Mouse (Mus musculus) left cerebral cortex, postnatal 14 days (tissue): ENCODE data around the gene Tmem132d. TPM values are rescaled to one million over a fixed set of nuclear protein-coding genes. Genes with fewer than 3 reads are reported as not detected.

Source experiments
- DNase-seq, 2 experiments: peaks; one replicate each; pipeline ENCODE4 v3.0.0; 2021 to 2022; ENCODE audit warnings: low spot score in 2 of 2, mixed read lengths in 1 of 2
- intact Hi-C: fragments of 180-260 bp; cut with DNase I; formaldehyde crosslinking; loops from one replicate; pipeline ENCODE4 v1.15.1; 2025
- total RNA-seq, 2 experiments: library from RNA; stranded (reverse); gene quantifications; 2 replicates each; pipeline ENCODE4 v1.2.3; 2021

Gene Tmem132d
- total RNA-seq, 2 experiments from 2014 or later, result 42.1 to 47.8 TPM

- no peak for DNase-seq
- intact Hi-C loops, result no loop called here
These were observed 159.6 kb downstream of the Tmem132d start for GRCm38 (mm10) chr5:128273255-128273654.

GRCm38 (mm10) chr5:128267366-128267765, 165.5 kb downstream of the Tmem132d start:
- DNase-seq, result peak; percentile 48 to 69
- intact Hi-C loops, result no loop called here

DNA sequence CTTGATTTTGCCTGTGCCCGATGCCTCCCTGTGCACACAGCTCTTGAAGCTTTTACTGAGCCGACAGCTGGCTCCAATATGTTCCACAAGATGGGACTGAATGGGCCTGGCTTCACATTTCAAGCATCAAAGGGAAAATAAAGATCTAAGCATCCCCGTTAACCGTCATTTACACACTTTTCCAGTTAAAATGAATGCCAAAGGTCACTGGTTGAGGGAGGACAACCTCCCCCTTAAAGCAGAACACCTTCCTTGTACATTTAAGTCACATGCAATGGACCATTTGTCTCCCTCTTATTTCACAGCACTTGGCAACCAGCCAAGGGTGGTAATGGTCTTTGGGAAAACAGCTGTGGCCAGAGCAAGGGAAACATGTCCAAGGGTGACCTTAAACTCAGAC, 188.7 kb downstream of the Tmem132d start:
- DNase-seq, result no peak
- intact Hi-C loops, result no loop called here

GRCm38 (mm10) chr5:128236638-128237335, 196.1 kb downstream of the Tmem132d start:
- DNase-seq, result no peak

GRCm38 (mm10) chr5:128235611-128236010, 197.3 kb downstream of the Tmem132d start:
- intact Hi-C loops, result no loop called here
- no peak for DNase-seq

More at GRCm38 (mm10) chr5:128236638-128237335, 196.1 kb downstream of the Tmem132d start:
- intact Hi-C loops, result no loop called here

DNA sequence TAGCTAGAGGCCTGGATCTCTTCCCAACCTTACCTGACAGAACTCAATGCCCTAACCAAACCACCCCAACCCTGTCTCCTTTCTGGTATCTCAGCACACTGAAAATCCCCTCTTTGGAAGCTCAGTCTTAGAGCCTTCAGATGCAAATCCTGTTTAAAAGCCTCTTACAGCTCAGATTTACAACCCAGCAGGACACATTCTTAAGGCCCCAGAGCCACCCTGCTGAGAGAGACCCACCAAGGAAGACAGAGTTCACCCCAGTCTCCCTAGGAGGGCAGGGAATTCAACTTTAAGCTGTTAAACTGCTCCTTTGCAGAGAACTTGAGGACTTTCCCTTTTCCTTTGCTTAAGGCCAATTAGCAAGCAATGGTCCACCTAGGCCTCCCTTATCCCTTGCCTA, 199.8 kb downstream of the Tmem132d start:
- DNase-seq, result no peak
- intact Hi-C loops, result no loop called here

GRCm38 (mm10) chr5:128218281-128218680, 214.6 kb downstream of the Tmem132d start:
- DNase-seq, result no peak
- intact Hi-C loops, result no loop called here

DNA sequence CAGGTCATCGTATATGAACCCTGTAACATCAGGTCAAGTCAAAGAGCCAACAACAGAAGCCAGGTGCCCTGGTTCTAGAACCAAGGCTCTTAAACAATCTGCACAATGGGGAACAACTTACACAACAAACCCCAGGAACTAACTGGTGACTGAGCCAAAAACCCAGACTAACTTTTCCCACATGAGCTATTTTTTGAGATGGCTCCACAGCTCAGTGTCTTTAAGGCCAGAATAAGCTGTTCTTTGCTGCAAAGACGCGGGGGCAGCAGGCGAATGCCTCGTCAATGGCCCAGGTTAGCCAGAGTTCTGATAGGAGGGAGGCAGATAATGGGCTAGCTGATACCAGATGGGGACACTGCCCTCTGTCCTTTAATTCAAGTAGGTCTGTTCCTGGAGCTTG, 221.8 kb downstream of the Tmem132d start:
- intact Hi-C loops, result no loop called here
- no peak for DNase-seq

GRCm38 (mm10) chr5:128205716-128206115, 227.2 kb downstream of the Tmem132d start:
- no peak for DNase-seq
- intact Hi-C loops, result no loop called here

- intact Hi-C loops, result no loop called here
- DNase-seq, result peak; percentile 14 to 40
These were observed 228.1 kb downstream of the Tmem132d start for GRCm38 (mm10) chr5:128204685-128205320.

- intact Hi-C loops, result no loop called here
These were observed 228.8 kb downstream of the Tmem132d start for GRCm38 (mm10) chr5:128203879-128204581.

DNA sequence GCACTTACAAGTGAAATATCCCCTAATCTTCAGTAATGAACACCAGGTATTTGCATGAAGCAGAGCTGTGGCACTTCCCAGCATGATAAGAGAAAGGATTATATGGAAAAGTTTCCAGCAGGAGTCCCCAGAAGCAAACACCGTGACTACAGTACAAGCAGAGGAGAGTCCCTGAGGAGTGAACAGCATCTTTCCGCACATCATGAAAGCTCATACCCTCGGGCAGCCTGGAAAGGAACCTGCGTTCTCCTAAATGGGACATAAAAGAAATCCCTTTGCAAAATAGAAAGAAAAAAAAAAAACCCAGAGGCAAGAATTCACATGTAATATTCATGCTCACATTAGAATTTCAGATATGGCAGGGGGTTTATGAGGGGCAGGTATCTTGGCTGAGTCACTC, 238.8 kb downstream of the Tmem132d start:
- DNase-seq, result no peak
- intact Hi-C loops, result no loop called here

More at GRCm38 (mm10) chr5:128203879-128204581, 228.8 kb downstream of the Tmem132d start:
- peak; percentile 23 to 59 for DNase-seq

GRCm38 (mm10) chr5:128192485-128193055, 240.3 kb downstream of the Tmem132d start:
- peak in 1 of 2 experiments; percentile 15 for DNase-seq
- intact Hi-C loops, result no loop called here

DNA sequence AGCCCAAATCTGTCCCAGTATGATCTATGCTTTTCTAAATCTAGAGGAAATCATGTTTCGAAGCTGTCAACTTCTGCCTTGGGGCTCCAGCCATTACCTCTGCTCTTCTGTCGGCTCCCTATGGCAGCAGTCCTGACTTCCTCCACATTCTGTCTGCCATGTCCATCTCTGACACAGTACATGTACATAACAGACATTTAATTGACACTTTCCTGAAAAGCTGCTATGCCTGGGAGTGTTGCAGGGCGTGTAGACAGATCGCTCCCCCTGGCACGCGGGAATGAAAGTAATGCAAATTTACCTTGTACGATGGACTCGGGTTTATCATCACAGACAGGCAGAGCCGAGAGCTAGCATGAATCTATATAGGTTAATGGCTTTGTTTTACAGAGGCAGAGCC, 241.2 kb downstream of the Tmem132d start:
- DNase-seq, result no peak
- intact Hi-C loops, result no loop called here

- no peak for DNase-seq
- intact Hi-C loops, result no loop called here
These were observed 242.5 kb downstream of the Tmem132d start for GRCm38 (mm10) chr5:128190243-128190820.

- intact Hi-C loops, result no loop called here
- no peak for DNase-seq
These were observed 256.6 kb downstream of the Tmem132d start for GRCm38 (mm10) chr5:128176234-128176633.

GRCm38 (mm10) chr5:128158901-128159675, 273.8 kb downstream of the Tmem132d start:
- intact Hi-C loops, result no loop called here
- DNase-seq, result no peak

GRCm38 (mm10) chr5:128151461-128151860, 281.4 kb downstream of the Tmem132d start:
- intact Hi-C loops, result no loop called here
- no peak for DNase-seq
